Mouse (Mus musculus): Measurements from ENCODE around the gene Dzip1.

The Dzip1 gene

GRCm38 (mm10) chr14:118924673-118925615 lies at the start of gene Dzip1:
Dzip1 (minus strand) TSS chr14:118925460.
- peak; percentile 65 for DNase-seq

- DNase-seq: no peak
Measured at GRCm38 (mm10) chr14:118972268-118972667, 47.0 kb upstream of the Dzip1 start.

GRCm38 (mm10) chr14:118967646-118968045 lies 42.4 kb upstream of the Dzip1 start:
- DNase-seq: no peak

GRCm38 (mm10) chr14:118965356-118966000 lies 40.2 kb upstream of the Dzip1 start:
- no peak for DNase-seq

GRCm38 (mm10) chr14:118958010-118958409 lies 32.8 kb upstream of the Dzip1 start:
- no peak for DNase-seq

- no peak for DNase-seq
Measured at GRCm38 (mm10) chr14:118951912-118952583, 26.8 kb upstream of the Dzip1 start.

- no peak for DNase-seq
Measured at GRCm38 (mm10) chr14:118948841-118949240, 23.6 kb upstream of the Dzip1 start.

GRCm38 (mm10) chr14:118944702-118945101 lies 19.4 kb upstream of the Dzip1 start:
- DNase-seq: no peak

GRCm38 (mm10) chr14:118942076-118942475 lies 16.8 kb upstream of the Dzip1 start:
- no peak for DNase-seq

GRCm38 (mm10) chr14:118940796-118941495 lies 15.7 kb upstream of the Dzip1 start:
- DNase-seq: no peak

GRCm38 (mm10) chr14:118938551-118938950 lies 13.3 kb upstream of the Dzip1 start:
- peak; percentile 41 for DNase-seq

- peak; percentile 100 for DNase-seq
Measured at GRCm38 (mm10) chr14:118937533-118938492, 12.6 kb upstream of the Dzip1 start, which contains the start of gene Dnajc3. Dnajc3 (plus strand) TSS chr14:118937976.

GRCm38 (mm10) chr14:118936952-118937351 lies 11.7 kb upstream of the Dzip1 start:
- DNase-seq: no peak

- peak; percentile 50 for DNase-seq
Measured at GRCm38 (mm10) chr14:118936236-118936635, 11.0 kb upstream of the Dzip1 start.

- DNase-seq: no peak
Measured at GRCm38 (mm10) chr14:118934686-118935085, 9.4 kb upstream of the Dzip1 start.

- DNase-seq: no peak
Measured at GRCm38 (mm10) chr14:118932956-118933355, 7.7 kb upstream of the Dzip1 start.

- DNase-seq: no peak
Measured at GRCm38 (mm10) chr14:118931181-118931580, 5.9 kb upstream of the Dzip1 start.

- DNase-seq: no peak
Measured at GRCm38 (mm10) chr14:118930777-118931176, 5.5 kb upstream of the Dzip1 start.

GRCm38 (mm10) chr14:118929779-118930178 lies 4.5 kb upstream of the Dzip1 start:
- no peak for DNase-seq

GRCm38 (mm10) chr14:118928565-118928964 lies 3.3 kb upstream of the Dzip1 start:
- no peak for DNase-seq

- no peak for DNase-seq
Measured at GRCm38 (mm10) chr14:118922667-118923184, 2.5 kb downstream of the Dzip1 start.

Measured in cerebellum, adult 9-10 months (tissue).